Mouse (Mus musculus) lung, postnatal 0 days (tissue): ENCODE results near the gene Taf9.

Source experiments
- CTCF ChIP-seq: IDR thresholded peaks from 2 replicates; pipeline ENCODE4 v1.5.1; 2016; ENCODE audit warnings: antibody characterized with exemption, mild to moderate bottlenecking
- EP300 ChIP-seq: IDR thresholded peaks from 2 replicates; pipeline ENCODE4 v1.6.1; 2016; ENCODE audit warnings: antibody characterized with exemption, mild to moderate bottlenecking, control low read depth

GRCm38 (mm10) chr13:100612903-100613302 is 38.5 kb upstream of the Taf9 start:
- TF ChIP-seq CTCF (peak; percentile 32), EP300 (no peak)
